ENCODE assay signal across 9 mouse cellular contexts in the genomic region with DNA sequence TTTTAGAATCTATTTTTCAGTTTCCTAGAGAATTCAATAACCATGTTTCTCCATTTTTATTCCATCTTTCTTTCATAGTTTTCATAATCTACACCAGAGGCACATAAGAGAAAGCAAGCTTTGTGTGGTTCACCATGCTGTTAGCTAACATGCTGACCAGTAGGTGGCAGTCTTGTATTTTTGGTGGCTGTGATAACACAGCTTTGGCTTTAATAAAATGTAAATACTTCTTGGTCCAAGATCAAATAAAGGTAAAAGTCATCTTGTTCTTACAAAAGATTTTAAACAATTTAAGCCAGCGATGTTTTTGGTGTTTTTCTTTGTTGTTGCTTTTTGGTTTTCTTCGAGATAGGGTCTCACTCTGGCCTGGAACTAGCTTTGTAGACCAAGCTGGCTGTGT. TPM values are rescaled to one million over a fixed set of nuclear protein-coding genes. Genes with fewer than 3 reads are reported as not detected.
DNase-seq lines count a peak whose midpoint lies in the region; ATAC-seq and TF ChIP-seq lines count a peak whose summit lies in the region.
"Had no signal": no experiment of that assay in that cellular context is flagged by ENCODE, and none has a peak within 500 bp of the region (broad histone marks: within the 10 kb centered on the region; RNA-seq: fewer than 3 reads in every experiment).

No protein-coding gene starts in this region.

- H3K27ac ChIP-seq in hindbrain, embryonic 14.5 days, result no peak overlapping the region
- no peak overlapping the region for H3K27ac ChIP-seq in hindbrain, embryonic 13.5 days
- no peak overlapping the region for H3K27ac ChIP-seq in forebrain, embryonic 16.5 days (ENCODE audit: low read length)
- no peak overlapping the region for H3K27ac ChIP-seq in layer of hippocampus, adult 2 months
- H3K27ac ChIP-seq: macrophage had no signal

- WGBS in hindbrain, embryonic 14.5 days, result 54% methylated on average over 2 of the region's 2 CpGs
- 54% methylated on average over 2 of the region's 2 CpGs for WGBS in hindbrain, embryonic 13.5 days
- WGBS in forebrain, embryonic 16.5 days, result 47% methylated on average over 2 of the region's 2 CpGs

- H3K9me3 ChIP-seq in hindbrain, embryonic 14.5 days (ENCODE audit: control insufficient read depth, low read length), result no peaks in the 10 kb centered on the region
- H3K9me3 ChIP-seq in hindbrain, embryonic 13.5 days, result no peaks in the 10 kb centered on the region
- H3K9me3 ChIP-seq in E14TG2a.4 (ENCODE audit: low read length), result no peaks in the 10 kb centered on the region
- H3K9me3 ChIP-seq in forebrain, embryonic 16.5 days (ENCODE audit: control insufficient read depth, low read length), result no peaks in the 10 kb centered on the region

- DNase-seq in hindbrain, embryonic 14.5 days (ENCODE audit: low spot score), result peak; percentile 88
- peak; percentile 54 for DNase-seq in brain, embryonic 18.5 days (ENCODE audit: low read depth, low spot score)
- peak; percentile 44 to 70 for DNase-seq in layer of hippocampus, adult 2 months (ENCODE audit: low spot score in 2 of 2)
- peak; percentile 46 for DNase-seq in telencephalon, adult 2 months (ENCODE audit: low read depth, low spot score)

- H3K27me3 ChIP-seq in hindbrain, embryonic 14.5 days (ENCODE audit: control insufficient read depth, insufficient read depth, low read length), result no peaks in the 10 kb centered on the region
- H3K27me3 ChIP-seq in hindbrain, embryonic 13.5 days, result no peaks in the 10 kb centered on the region
- H3K27me3 ChIP-seq in E14TG2a.4 (ENCODE audit: insufficient read depth, low read length), result peaks cover 9% of the 10 kb centered on the region; the same call in 1 of the 2 replicates
- no peaks in the 10 kb centered on the region for H3K27me3 ChIP-seq in forebrain, embryonic 16.5 days (replicated peaks; ENCODE audit: control insufficient read depth, insufficient read depth, low read length)

- peak; percentile 77 for TF ChIP-seq CTCF in E14TG2a.4 (conservative IDR thresholded peaks at IDR 0.05; ENCODE audit: low read length)
- TF ChIP-seq CTCF in layer of hippocampus, adult 2 months (conservative IDR thresholded peaks at IDR 0.05), result peak; percentile 94

- no peaks in the 10 kb centered on the region for H3K4me1 ChIP-seq in hindbrain, embryonic 14.5 days (replicated peaks; ENCODE audit: control insufficient read depth, insufficient read depth, low read length)
- H3K4me1 ChIP-seq in hindbrain, embryonic 13.5 days (replicated peaks), result no peaks in the 10 kb centered on the region
- no peaks in the 10 kb centered on the region for H3K4me1 ChIP-seq in E14TG2a.4 (replicated peaks; ENCODE audit: low read depth, low read length)
- H3K4me1 ChIP-seq in forebrain, embryonic 16.5 days (replicated peaks; ENCODE audit: control insufficient read depth, insufficient read depth, low read length), result no peaks in the 10 kb centered on the region

- no peak overlapping the region for H3K4me2 ChIP-seq in hindbrain, embryonic 14.5 days (replicated peaks)
- no peak overlapping the region for H3K4me2 ChIP-seq in hindbrain, embryonic 13.5 days
- no peak overlapping the region for H3K4me2 ChIP-seq in forebrain, embryonic 16.5 days (ENCODE audit: low read length)

- H3K4me3 ChIP-seq in hindbrain, embryonic 14.5 days (replicated peaks; ENCODE audit: low read length), result no peak overlapping the region
- no peak overlapping the region for H3K4me3 ChIP-seq in hindbrain, embryonic 13.5 days
- no peak overlapping the region for H3K4me3 ChIP-seq in E14TG2a.4 (replicated peaks; ENCODE audit: low read length)
- H3K4me3 ChIP-seq in forebrain, embryonic 16.5 days (replicated peaks; ENCODE audit: low read length), result no peak overlapping the region
- H3K4me3 ChIP-seq in layer of hippocampus, adult 2 months, result no peak overlapping the region

- no peaks in the 10 kb centered on the region for H3K36me3 ChIP-seq in hindbrain, embryonic 14.5 days (replicated peaks; ENCODE audit: control insufficient read depth, insufficient read depth)
- H3K36me3 ChIP-seq in hindbrain, embryonic 13.5 days, result no peaks in the 10 kb centered on the region
- H3K36me3 ChIP-seq in E14TG2a.4 (ENCODE audit: insufficient read depth, low read length), result no peaks in the 10 kb centered on the region
- no peaks in the 10 kb centered on the region for H3K36me3 ChIP-seq in forebrain, embryonic 16.5 days (ENCODE audit: control insufficient read depth, insufficient read depth)

- ATAC-seq in hindbrain, embryonic 14.5 days (ENCODE audit: low FRiP score), result peak; percentile 65; the same call in 1 of the 2 replicates
- ATAC-seq in hindbrain, embryonic 13.5 days (ENCODE audit: low FRiP score), result no peak
- peak; percentile 70; the same call in 1 of the 2 replicates for ATAC-seq in forebrain, embryonic 16.5 days
- ATAC-seq in megakaryocyte progenitor cell, adult 5-6 weeks (replicated peaks; ENCODE audit: poor library complexity), result peak; percentile 88

- H3K9ac ChIP-seq in hindbrain, embryonic 14.5 days, result no peak overlapping the region
- H3K9ac ChIP-seq in hindbrain, embryonic 13.5 days, result no peak overlapping the region
- no peak overlapping the region for H3K9ac ChIP-seq in forebrain, embryonic 16.5 days (replicated peaks; ENCODE audit: low read depth, low read length)

RNA-seq across cellular contexts. Expression of a gene that starts 14.3 kb away (rescaled TPM):
- polyA plus RNA-seq in hindbrain, embryonic 14.5 days (2014; fragmentation: Nextera tagmentation; extraction: Ambion mirVana), result not detected in 2 replicates
- polyA plus RNA-seq in hindbrain, embryonic 13.5 days (2015; fragmentation: Nextera tagmentation; extraction: Ambion mirVana), result not detected in 2 replicates
- polyA plus RNA-seq in forebrain, embryonic 16.5 days (2015; fragmentation: Nextera tagmentation; extraction: Ambion mirVana), result not detected in 2 replicates
- under 1 TPM in 1 of 2 experiments, not detected in 1; 0.10 TPM for total RNA-seq in layer of hippocampus, adult 2 months (2021)
- total RNA-seq in megakaryocyte progenitor cell, adult 5-6 weeks (2015), result not detected in 2 replicates
- total RNA-seq in megakaryocyte progenitor cell, adult 5-6 weeks (2017), result not detected in 2 replicates
- polyA plus RNA-seq: macrophage had no signal

RNA-seq across cellular contexts. Expression of a gene that starts 22.8 kb away (rescaled TPM):
- polyA plus RNA-seq in hindbrain, embryonic 14.5 days (2014; fragmentation: Nextera tagmentation; extraction: Ambion mirVana), result not detected in 2 replicates
- polyA plus RNA-seq in hindbrain, embryonic 13.5 days (2015; fragmentation: Nextera tagmentation; extraction: Ambion mirVana), result not detected in 2 replicates
- not detected in 2 replicates for polyA plus RNA-seq in forebrain, embryonic 16.5 days (2015; fragmentation: Nextera tagmentation; extraction: Ambion mirVana)
- not detected for total RNA-seq in layer of hippocampus, adult 2 months (2021)
- not detected in 2 replicates for total RNA-seq in megakaryocyte progenitor cell, adult 5-6 weeks (2015)
- total RNA-seq in megakaryocyte progenitor cell, adult 5-6 weeks (2017), result 0.42 TPM in 1 of 2 replicates, not detected in the other
- polyA plus RNA-seq: macrophage had no signal

RNA-seq across cellular contexts. Expression of a gene that starts 29.1 kb away (rescaled TPM):
- 0.50 and 1.1 TPM in 2 replicates for polyA plus RNA-seq in hindbrain, embryonic 14.5 days (2014; fragmentation: Nextera tagmentation; extraction: Ambion mirVana)
- 0.56 and 1.2 TPM in 2 replicates for polyA plus RNA-seq in hindbrain, embryonic 13.5 days (2015; fragmentation: Nextera tagmentation; extraction: Ambion mirVana)
- 0.70 and 1.0 TPM in 2 replicates for polyA plus RNA-seq in forebrain, embryonic 16.5 days (2015; fragmentation: Nextera tagmentation; extraction: Ambion mirVana)
- total RNA-seq in layer of hippocampus, adult 2 months (2021), result 10 to 100 TPM; 18.5 to 18.9 TPM
- 151 and 174 TPM in 2 replicates for total RNA-seq in megakaryocyte progenitor cell, adult 5-6 weeks (2015)
- total RNA-seq in megakaryocyte progenitor cell, adult 5-6 weeks (2017), result 2,111 and 2,271 TPM in 2 replicates
- polyA plus RNA-seq: macrophage had no signal

RNA-seq across cellular contexts. Expression of a gene that starts 30.3 kb away (rescaled TPM):
- polyA plus RNA-seq in hindbrain, embryonic 14.5 days (2014; fragmentation: Nextera tagmentation; extraction: Ambion mirVana), result 0.94 and 2.1 TPM in 2 replicates
- 1.9 and 2.5 TPM in 2 replicates for polyA plus RNA-seq in hindbrain, embryonic 13.5 days (2015; fragmentation: Nextera tagmentation; extraction: Ambion mirVana)
- 1.5 and 1.9 TPM in 2 replicates for polyA plus RNA-seq in forebrain, embryonic 16.5 days (2015; fragmentation: Nextera tagmentation; extraction: Ambion mirVana)
- 10 to 100 TPM; 35.0 to 41.6 TPM for total RNA-seq in layer of hippocampus, adult 2 months (2021)
- 47.7 and 63.0 TPM in 2 replicates for total RNA-seq in megakaryocyte progenitor cell, adult 5-6 weeks (2015)
- total RNA-seq in megakaryocyte progenitor cell, adult 5-6 weeks (2017), result 393 and 612 TPM in 2 replicates
- polyA plus RNA-seq: macrophage had no signal

RNA-seq across cellular contexts. Expression of a gene that starts 31.5 kb away (rescaled TPM):
- polyA plus RNA-seq in hindbrain, embryonic 14.5 days (2014; fragmentation: Nextera tagmentation; extraction: Ambion mirVana), result 0.55 TPM in 1 of 2 replicates, not detected in the other
- polyA plus RNA-seq in hindbrain, embryonic 13.5 days (2015; fragmentation: Nextera tagmentation; extraction: Ambion mirVana), result not detected in 2 replicates
- not detected in 2 replicates for polyA plus RNA-seq in forebrain, embryonic 16.5 days (2015; fragmentation: Nextera tagmentation; extraction: Ambion mirVana)
- 10 to 100 TPM; 46.0 to 55.3 TPM for total RNA-seq in layer of hippocampus, adult 2 months (2021)
- 39.5 and 40.4 TPM in 2 replicates for total RNA-seq in megakaryocyte progenitor cell, adult 5-6 weeks (2015)
- total RNA-seq in megakaryocyte progenitor cell, adult 5-6 weeks (2017), result 492 and 698 TPM in 2 replicates
- polyA plus RNA-seq: macrophage had no signal
